Mouse (Mus musculus): ENCODE measurements around the gene Abhd12.

The Abhd12 gene

DNA sequence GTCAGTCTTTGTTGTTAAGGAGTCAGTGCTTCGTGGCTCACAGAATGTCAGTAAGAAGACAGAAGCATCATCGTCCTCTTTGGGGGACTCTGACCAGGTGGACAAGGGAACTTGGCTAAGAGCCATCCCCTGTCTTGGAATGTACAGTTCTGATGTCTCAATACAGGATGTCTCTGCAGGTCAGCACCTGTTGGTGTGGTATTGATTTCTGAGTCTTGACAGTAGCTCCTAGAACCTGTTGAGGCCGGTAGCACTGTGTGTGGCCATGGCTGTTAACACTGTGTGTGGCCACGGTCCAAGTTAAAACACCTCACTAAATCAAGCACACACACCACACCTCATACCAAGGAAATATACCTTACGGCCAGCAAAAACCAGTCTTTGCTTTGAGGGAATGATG, 103.9 kb downstream of the Abhd12 start:
- DNase-seq: no peak

DNA sequence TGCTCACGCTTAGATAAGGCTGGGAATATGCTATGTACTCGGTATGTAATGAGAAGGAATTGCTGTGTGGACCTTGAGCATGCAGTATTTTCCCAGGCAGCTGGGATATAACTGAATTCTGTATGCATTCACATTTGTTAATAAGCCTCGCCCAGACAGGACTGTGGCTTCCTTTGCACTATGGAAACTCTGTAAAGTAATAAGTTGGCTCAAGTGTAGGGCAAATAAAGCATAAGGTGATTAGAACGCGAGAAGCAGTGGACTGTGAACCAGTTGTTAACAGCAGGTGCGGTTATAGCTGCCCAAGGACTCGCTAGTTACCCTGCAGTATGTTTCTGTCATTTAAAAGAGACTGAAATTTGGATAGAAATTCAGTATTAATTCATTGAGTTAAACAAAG, 106.5 kb downstream of the Abhd12 start:
- DNase-seq: no peak

DNA sequence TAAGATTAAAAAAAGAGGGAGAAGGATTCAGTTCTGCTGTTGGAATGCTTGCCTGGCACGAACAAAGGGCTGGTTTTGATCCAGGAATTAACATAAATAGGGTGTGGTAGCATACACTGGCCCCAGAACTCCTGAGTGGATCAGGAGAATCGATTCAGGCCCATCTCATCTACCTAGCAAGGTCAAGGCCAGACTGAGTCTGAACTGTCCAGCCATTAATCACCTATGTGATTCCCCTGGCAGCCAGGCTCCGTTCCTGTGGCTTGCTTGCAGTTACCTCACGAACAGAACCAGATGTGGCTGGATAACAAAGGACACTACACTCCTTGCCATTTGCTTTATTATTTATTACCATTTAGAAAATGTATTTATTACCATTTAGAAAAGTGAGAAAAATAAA, 111.2 kb downstream of the Abhd12 start:
- DNase-seq: no peak

DNA sequence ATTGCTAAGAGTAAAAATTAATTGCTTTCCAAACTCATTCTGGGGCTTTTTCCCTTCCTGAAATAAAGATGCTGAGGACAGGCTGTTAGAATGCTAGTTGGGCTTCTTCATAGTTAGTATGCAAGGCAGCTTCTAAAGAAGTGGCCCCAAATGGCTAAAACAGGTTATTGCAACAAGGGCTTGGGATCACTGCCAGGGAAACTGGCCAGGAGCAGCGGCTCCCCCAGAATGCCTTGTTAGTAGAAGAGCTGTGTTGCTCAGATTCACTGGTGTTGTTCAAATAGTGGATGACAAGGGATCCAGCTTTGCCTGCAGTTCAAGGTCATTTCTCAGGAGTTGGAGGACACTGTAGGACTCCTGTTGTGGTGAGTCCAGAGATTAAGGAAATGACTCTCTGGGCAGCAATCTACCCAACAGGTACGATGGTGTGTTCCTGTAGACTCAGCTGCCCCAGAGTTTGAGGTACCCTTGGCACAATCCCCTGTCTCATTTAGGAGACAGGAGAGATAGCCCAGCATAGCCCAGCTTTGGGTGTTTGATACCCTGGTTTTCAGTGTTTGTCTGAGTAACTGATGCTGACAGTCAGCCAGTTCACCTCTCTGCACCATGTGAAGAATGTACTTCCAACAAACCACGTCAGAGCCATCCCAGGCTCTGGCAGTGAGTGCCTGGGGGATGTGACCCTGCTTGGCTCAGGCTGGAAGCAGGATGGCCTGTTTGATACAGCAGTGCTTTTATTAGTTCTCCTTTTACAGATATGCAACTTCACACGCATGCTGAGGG, 115.6 kb downstream of the Abhd12 start:
- peak; percentile 70 to 80 for DNase-seq

DNA sequence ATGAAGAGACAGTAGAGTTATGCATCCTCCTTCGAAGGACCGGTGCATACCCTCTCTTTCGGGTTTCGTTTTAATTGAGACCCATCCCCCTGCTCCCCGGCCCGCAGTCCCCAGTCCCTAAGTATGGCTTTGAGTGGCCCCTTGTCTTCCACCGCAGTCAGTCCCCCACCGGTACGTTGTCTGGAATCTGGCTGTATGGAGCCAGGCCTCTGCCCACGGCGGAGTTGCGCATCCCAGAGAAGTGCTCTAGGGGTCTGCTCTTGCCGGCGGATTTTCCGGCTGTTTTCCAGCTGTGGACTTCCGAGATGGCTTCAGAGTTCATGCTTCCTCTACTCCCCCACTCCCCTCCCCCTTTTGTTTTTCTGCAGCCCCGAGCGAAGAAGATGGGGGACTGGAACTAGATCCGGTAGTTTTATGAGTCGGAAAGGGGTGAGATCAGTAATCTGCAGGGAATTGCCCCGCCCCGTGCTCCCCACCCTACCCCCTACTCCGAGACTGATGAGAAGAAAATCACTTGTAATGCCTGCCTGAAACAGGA, 117.2 kb downstream of the Abhd12 start:
- DNase-seq: no peak

DNA sequence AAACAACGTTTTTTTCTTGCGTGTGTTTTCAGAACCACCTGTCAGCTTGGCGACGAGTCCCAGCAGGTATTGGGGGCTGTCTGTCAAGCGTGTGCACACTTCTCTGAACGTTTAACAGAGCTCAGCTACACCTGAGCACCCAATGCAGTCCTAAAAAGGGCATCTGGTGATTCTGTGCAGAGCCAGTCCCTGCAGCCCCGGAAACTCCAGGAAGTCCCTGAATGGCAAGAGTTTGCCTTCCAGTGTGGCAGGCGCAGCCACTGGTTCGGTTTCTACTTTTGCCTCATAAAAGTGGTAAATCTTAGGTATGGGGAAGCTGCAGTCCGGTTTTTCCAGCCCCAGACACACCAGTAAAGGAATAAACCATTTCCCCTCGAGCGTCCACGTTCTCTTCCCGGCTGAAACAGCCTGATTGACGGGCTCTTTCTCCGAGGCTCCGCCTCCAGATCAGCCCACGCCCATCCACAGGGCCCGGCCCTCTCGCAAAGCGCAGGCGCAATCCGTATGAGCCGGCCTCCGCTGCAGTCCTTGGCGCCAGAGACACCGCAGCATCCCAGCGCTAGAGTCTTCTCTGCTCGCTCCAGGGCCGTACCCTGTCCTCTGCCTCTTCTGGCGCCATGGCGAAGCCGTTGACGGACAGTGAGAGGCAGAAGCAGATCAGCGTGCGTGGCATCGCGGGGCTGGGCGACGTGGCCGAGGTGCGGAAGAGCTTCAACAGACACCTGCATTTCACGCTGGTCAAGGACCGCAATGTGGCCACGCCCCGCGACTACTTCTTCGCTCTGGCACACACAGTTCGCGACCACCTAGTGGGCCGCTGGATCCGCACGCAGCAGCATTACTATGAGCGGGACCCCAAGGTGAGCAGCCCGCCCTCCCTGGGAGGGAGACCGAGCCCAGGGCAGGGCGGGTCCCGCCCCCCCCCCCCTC, 118.0 kb downstream of the Abhd12 start, which contains the start of gene Pygb:
TSS of gene Pygb (plus strand) at position 485 of the 930 bp plus-strand sequence.
- DNase-seq: peak; percentile 79 to 83

DNA sequence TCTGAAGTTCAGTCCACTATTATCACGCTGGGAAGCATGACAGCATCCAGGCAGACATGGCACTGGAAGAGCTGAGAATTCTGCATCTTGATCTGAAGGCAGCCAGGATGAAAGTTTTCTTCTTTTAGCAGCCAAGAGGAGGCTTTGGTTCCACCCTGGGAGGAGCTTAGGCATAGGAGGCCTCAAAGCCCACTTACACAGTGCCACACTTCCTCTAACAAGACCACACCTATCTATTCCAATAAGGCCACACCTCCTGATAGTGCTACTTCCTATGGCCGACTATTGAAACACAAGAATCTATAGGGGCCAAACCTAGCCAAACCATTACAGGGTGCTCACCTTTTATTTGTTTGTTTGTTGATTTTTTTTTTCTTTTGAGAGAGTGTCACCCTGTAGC, 121.7 kb downstream of the Abhd12 start:
- DNase-seq: no peak
